Mouse (Mus musculus): ENCODE results near the gene Serpine2. TPM values are rescaled to one million over a fixed set of nuclear protein-coding genes. Genes with fewer than 3 reads are reported as not detected.
A peak's percentile ranks its signal among the peaks of the same experiment; 100 is the strongest.

Gene Serpine2
- polyA plus RNA-seq, 1 experiment, result 18.2 TPM

- Histone ChIP-seq H3ac (ENCODE audit: control insufficient read depth, insufficient read length) (peak overlapping the region; percentile 47), H3K36me3 (ENCODE audit: control insufficient read depth, insufficient read depth) (no peaks in the 10 kb centered on the region), H3K79me2 (ENCODE audit: control insufficient read depth, insufficient read depth) (peaks cover 38% of the 10 kb centered on the region), H3K27me3 (ENCODE audit: control insufficient read depth, insufficient read depth, insufficient read length) (no peaks in the 10 kb centered on the region), H3K4me2 (ENCODE audit: low read depth) (peak overlapping the region; percentile 92), H3K4me3 (peak overlapping the region; percentile 93)
- TF ChIP-seq SRF (IDR thresholded peaks at IDR 0.05; ENCODE audit: control insufficient read depth, insufficient read length, low read depth) (no peak), MYOG (IDR thresholded peaks at IDR 0.05; ENCODE audit: control insufficient read depth in 1 of 3, insufficient read depth in 1 of 3, insufficient read length in 2 of 3, low read depth in 2 of 3) (no peak), POLR2AphosphoS2 (IDR thresholded peaks at IDR 0.05; ENCODE audit: insufficient read length, low read depth) (no peak), USF1 (IDR thresholded peaks at IDR 0.05; ENCODE audit: low read depth) (no peak), POLR2A (IDR thresholded peaks at IDR 0.05; ENCODE audit: insufficient read length, low read depth) (no peak), REST (IDR thresholded peaks at IDR 0.05; ENCODE audit: insufficient read depth, insufficient read length) (no peak), CEBPB (IDR thresholded peaks at IDR 0.05; ENCODE audit: insufficient read depth, poor library complexity, severe bottlenecking) (no peak), MYOD1 (IDR thresholded peaks at IDR 0.05; ENCODE audit: control insufficient read depth in 1 of 3, insufficient read length in 2 of 3, low read depth in 2 of 3) (no peak), MAX (IDR thresholded peaks at IDR 0.05; ENCODE audit: low read depth) (no peak), E2F4 (IDR thresholded peaks at IDR 0.05; ENCODE audit: insufficient read depth) (no peak)
These were observed 99.1 kb downstream of the Serpine2 start for GRCm38 (mm10) chr1:79761917-79762271.

- Histone ChIP-seq H3K79me2 (ENCODE audit: control insufficient read depth, insufficient read depth) (peaks cover 44% of the 10 kb centered on the region), H3K4me3 (peak overlapping the region; percentile 93), H3K27me3 (ENCODE audit: control insufficient read depth, insufficient read depth, insufficient read length) (no peaks in the 10 kb centered on the region), H3K4me2 (ENCODE audit: low read depth) (peak overlapping the region; percentile 92), H3K36me3 (ENCODE audit: control insufficient read depth, insufficient read depth) (no peaks in the 10 kb centered on the region), H3ac (ENCODE audit: control insufficient read depth, insufficient read length) (peak overlapping the region; percentile 47)
- TF ChIP-seq SRF (IDR thresholded peaks at IDR 0.05; ENCODE audit: control insufficient read depth, insufficient read length, low read depth) (peak; percentile 46), USF1 (IDR thresholded peaks at IDR 0.05; ENCODE audit: low read depth) (peak; percentile 67), POLR2AphosphoS2 (IDR thresholded peaks at IDR 0.05; ENCODE audit: insufficient read length, low read depth) (peak; percentile 63), POLR2A (IDR thresholded peaks at IDR 0.05; ENCODE audit: insufficient read length, low read depth) (peak; percentile 88), REST (IDR thresholded peaks at IDR 0.05; ENCODE audit: insufficient read depth, insufficient read length) (no peak), MYOD1 (IDR thresholded peaks at IDR 0.05; ENCODE audit: control insufficient read depth in 1 of 3, insufficient read length in 2 of 3, low read depth in 2 of 3) (peak in 1 of 3 experiments; percentile 36), CEBPB (IDR thresholded peaks at IDR 0.05; ENCODE audit: insufficient read depth, poor library complexity, severe bottlenecking) (no peak), MYOG (IDR thresholded peaks at IDR 0.05; ENCODE audit: control insufficient read depth in 1 of 3, insufficient read depth in 1 of 3, insufficient read length in 2 of 3, low read depth in 2 of 3) (peak in 1 of 3 experiments; percentile 43)
These were observed 99.7 kb downstream of the Serpine2 start for GRCm38 (mm10) chr1:79761106-79761916.

- Histone ChIP-seq H3K27me3 (ENCODE audit: control insufficient read depth, insufficient read depth, insufficient read length) (no peaks in the 10 kb centered on the region), H3K36me3 (ENCODE audit: control insufficient read depth, insufficient read depth) (no peaks in the 10 kb centered on the region), H3K4me3 (peak overlapping the region; percentile 93), H3ac (ENCODE audit: control insufficient read depth, insufficient read length) (peak overlapping the region; percentile 47), H3K4me2 (ENCODE audit: low read depth) (peak overlapping the region; percentile 72), H3K79me2 (ENCODE audit: control insufficient read depth, insufficient read depth) (peaks cover 45% of the 10 kb centered on the region)
- TF ChIP-seq E2F4 (IDR thresholded peaks at IDR 0.05; ENCODE audit: insufficient read depth), result no peak
- TF ChIP-seq POLR2A (IDR thresholded peaks at IDR 0.05; ENCODE audit: insufficient read length, low read depth), result no peak
- no peak for TF ChIP-seq TCF3 (IDR thresholded peaks at IDR 0.05; ENCODE audit: insufficient read length, low read depth)
- no peak for TF ChIP-seq SRF (IDR thresholded peaks at IDR 0.05; ENCODE audit: control insufficient read depth, insufficient read length, low read depth)
- no peak for TF ChIP-seq REST (IDR thresholded peaks at IDR 0.05; ENCODE audit: insufficient read depth, insufficient read length)
- no peak for TF ChIP-seq TCF12 (IDR thresholded peaks at IDR 0.05; ENCODE audit: insufficient read depth, poor library complexity, severe bottlenecking)
- no peak for TF ChIP-seq POLR2AphosphoS2 (IDR thresholded peaks at IDR 0.05; ENCODE audit: insufficient read length, low read depth)
- no peak for TF ChIP-seq CEBPB (IDR thresholded peaks at IDR 0.05; ENCODE audit: insufficient read depth, poor library complexity, severe bottlenecking)
- no peak for TF ChIP-seq USF1 (IDR thresholded peaks at IDR 0.05; ENCODE audit: low read depth)
- no peak for TF ChIP-seq MYOG (IDR thresholded peaks at IDR 0.05; ENCODE audit: control insufficient read depth in 1 of 3, insufficient read depth in 1 of 3, insufficient read length in 2 of 3, low read depth in 2 of 3)
- TF ChIP-seq MYOD1 (IDR thresholded peaks at IDR 0.05; ENCODE audit: control insufficient read depth in 1 of 3, insufficient read length in 2 of 3, low read depth in 2 of 3), result no peak
These were observed 100.3 kb downstream of the Serpine2 start for GRCm38 (mm10) chr1:79760656-79761055.

- TF ChIP-seq MYOD1 (IDR thresholded peaks at IDR 0.05; ENCODE audit: control insufficient read depth in 1 of 3, insufficient read length in 2 of 3, low read depth in 2 of 3) (no peak), SRF (IDR thresholded peaks at IDR 0.05; ENCODE audit: control insufficient read depth, insufficient read length, low read depth) (no peak), TCF12 (IDR thresholded peaks at IDR 0.05; ENCODE audit: insufficient read depth, poor library complexity, severe bottlenecking) (no peak), MAX (IDR thresholded peaks at IDR 0.05; ENCODE audit: low read depth) (no peak), E2F4 (IDR thresholded peaks at IDR 0.05; ENCODE audit: insufficient read depth) (no peak), TCF3 (IDR thresholded peaks at IDR 0.05; ENCODE audit: insufficient read length, low read depth) (no peak), MYOG (IDR thresholded peaks at IDR 0.05; ENCODE audit: control insufficient read depth in 1 of 3, insufficient read depth in 1 of 3, insufficient read length in 2 of 3, low read depth in 2 of 3) (no peak), POLR2AphosphoS2 (IDR thresholded peaks at IDR 0.05; ENCODE audit: insufficient read length, low read depth) (no peak), POLR2A (IDR thresholded peaks at IDR 0.05; ENCODE audit: insufficient read length, low read depth) (no peak), REST (IDR thresholded peaks at IDR 0.05; ENCODE audit: insufficient read depth, insufficient read length) (no peak)
- Histone ChIP-seq H3K4me3 (peak overlapping the region; percentile 93), H3ac (ENCODE audit: control insufficient read depth, insufficient read length) (no peak overlapping the region), H3K36me3 (ENCODE audit: control insufficient read depth, insufficient read depth) (no peaks in the 10 kb centered on the region), H3K4me2 (ENCODE audit: low read depth) (peak overlapping the region; percentile 72), H3K79me2 (ENCODE audit: control insufficient read depth, insufficient read depth) (peaks cover 50% of the 10 kb centered on the region), H3K27me3 (ENCODE audit: control insufficient read depth, insufficient read depth, insufficient read length) (no peaks in the 10 kb centered on the region)
These were observed 101.5 kb downstream of the Serpine2 start for GRCm38 (mm10) chr1:79759436-79759972.
